Comparison of ENCODE assay signal across 26 mouse cellular contexts in genomic region chr7:125964087-125964607, GRCm38 (mm10).
DNase-seq lines count a peak whose midpoint lies in the region; ATAC-seq and TF ChIP-seq lines count a peak whose summit lies in the region.
"Had no signal": no experiment of that assay in that cellular context is flagged by ENCODE, and none has a peak within 500 bp of the region (broad histone marks: within the 10 kb centered on the region; RNA-seq: fewer than 3 reads in every experiment).

No protein-coding gene starts in this region.

- 52% methylated on average over 8 of the region's 8 CpGs for WGBS in forebrain, embryonic 16.5 days
- 61% methylated on average over 8 of the region's 8 CpGs for WGBS in forebrain, embryonic 13.5 days
- WGBS in lung, embryonic 14.5 days, result 31% methylated on average over 8 of the region's 8 CpGs
- WGBS in midbrain, embryonic 12.5 days, result 57% methylated on average over 8 of the region's 8 CpGs
- WGBS in midbrain, postnatal 0 days, result 42% methylated on average over 8 of the region's 8 CpGs
- 75% methylated on average over 8 of the region's 8 CpGs for whole genome bisulfite sequencing in liver, embryonic 11.5 days

- H3K27me3 ChIP-seq in forebrain, embryonic 16.5 days (replicated peaks; ENCODE audit: control insufficient read depth, insufficient read depth, low read length), result no peaks in the 10 kb centered on the region
- H3K27me3 ChIP-seq in forebrain, embryonic 13.5 days, result 0 out of 2 replicates have a peak, but pooled peaks cover 4% of the 10 kb centered on the region
- H3K27me3 ChIP-seq in lung, embryonic 14.5 days (ENCODE audit: insufficient read depth, low read length), result no peaks in the 10 kb centered on the region
- H3K27me3 ChIP-seq in midbrain, embryonic 12.5 days, result no peaks in the 10 kb centered on the region; the same call in 1 of the 2 replicates
- no peaks in the 10 kb centered on the region for H3K27me3 ChIP-seq in midbrain, postnatal 0 days (ENCODE audit: insufficient read depth, low read length)
- no peaks in the 10 kb centered on the region for H3K27me3 ChIP-seq in liver, embryonic 11.5 days (replicated peaks; ENCODE audit: control insufficient read depth, insufficient read depth, low read length)
- H3K27me3 ChIP-seq: forebrain, embryonic 15.5 days; hindbrain, embryonic 13.5 days had no signal

- H3K4me1 ChIP-seq in forebrain, embryonic 16.5 days (replicated peaks; ENCODE audit: control insufficient read depth, insufficient read depth, low read length), result 0 out of 2 replicates have a peak, but pooled peaks cover 2% of the 10 kb centered on the region
- peaks cover 9% of the 10 kb centered on the region; the same call in 1 of the 2 replicates for H3K4me1 ChIP-seq in forebrain, embryonic 13.5 days
- H3K4me1 ChIP-seq in lung, embryonic 14.5 days (ENCODE audit: insufficient read depth), result 0 out of 2 replicates have a peak, but pooled peaks cover 2% of the 10 kb centered on the region
- H3K4me1 ChIP-seq in midbrain, embryonic 12.5 days, result peaks cover 24% of the 10 kb centered on the region
- 0 out of 2 replicates have a peak, but pooled peaks cover 5% of the 10 kb centered on the region for H3K4me1 ChIP-seq in midbrain, postnatal 0 days (ENCODE audit: insufficient read depth, low read length)
- H3K4me1 ChIP-seq in liver, embryonic 11.5 days (replicated peaks; ENCODE audit: control insufficient read depth, insufficient read depth, low read length), result no peaks in the 10 kb centered on the region

- no peaks in the 10 kb centered on the region for H3K36me3 ChIP-seq in forebrain, embryonic 16.5 days (ENCODE audit: control insufficient read depth, insufficient read depth)
- H3K36me3 ChIP-seq in forebrain, embryonic 13.5 days (ENCODE audit: poor library complexity, severe bottlenecking), result no peaks in the 10 kb centered on the region
- H3K36me3 ChIP-seq in lung, embryonic 14.5 days (ENCODE audit: insufficient read depth), result no peaks in the 10 kb centered on the region
- H3K36me3 ChIP-seq in midbrain, embryonic 12.5 days, result no peaks in the 10 kb centered on the region
- H3K36me3 ChIP-seq in midbrain, postnatal 0 days (ENCODE audit: insufficient read depth, low read length), result no peaks in the 10 kb centered on the region
- H3K36me3 ChIP-seq in liver, embryonic 11.5 days (ENCODE audit: control insufficient read depth, insufficient read depth, low read length), result no peaks in the 10 kb centered on the region
- H3K36me3 ChIP-seq: embryonic facial prominence, embryonic 10.5 days; embryonic facial prominence, embryonic 13.5 days; forebrain, embryonic 10.5 days; forebrain, embryonic 15.5 days; hindbrain, embryonic 13.5 days had no signal

- no peak overlapping the region for H3K9ac ChIP-seq in forebrain, embryonic 16.5 days (replicated peaks; ENCODE audit: low read depth, low read length)
- no peak overlapping the region for H3K9ac ChIP-seq in forebrain, embryonic 13.5 days
- H3K9ac ChIP-seq in lung, embryonic 14.5 days, result no peak overlapping the region
- H3K9ac ChIP-seq in midbrain, embryonic 12.5 days (replicated peaks), result no peak overlapping the region
- H3K9ac ChIP-seq in midbrain, postnatal 0 days (replicated peaks; ENCODE audit: low read length, poor library complexity, severe bottlenecking), result no peak overlapping the region
- H3K9ac ChIP-seq in liver, embryonic 11.5 days (ENCODE audit: low read depth, low read length), result no peak overlapping the region
- H3K9ac ChIP-seq: embryonic facial prominence, embryonic 13.5 days; forebrain, embryonic 15.5 days; hindbrain, embryonic 13.5 days had no signal

- ATAC-seq in forebrain, embryonic 16.5 days, result peak; percentile 66
- no peak for ATAC-seq in forebrain, embryonic 13.5 days
- ATAC-seq in lung, embryonic 14.5 days (ENCODE audit: insufficient read depth), result no peak
- ATAC-seq in midbrain, embryonic 12.5 days (ENCODE audit: low FRiP score, low read depth), result no peak
- ATAC-seq in midbrain, postnatal 0 days (ENCODE audit: low FRiP score), result no peak
- no peak for ATAC-seq in liver, embryonic 11.5 days (replicated peaks; ENCODE audit: low FRiP score)
- ATAC-seq: activated CD4-positive, CD25-positive, alpha-beta regulatory T cell, adult 4 months; forebrain, embryonic 15.5 days; hindbrain, embryonic 16.5 days; inflammation-experienced regulatory T-cells, adult 6 months had no signal

- TF ChIP-seq CTCF in lung, embryonic 14.5 days (IDR thresholded peaks at IDR 0.05; ENCODE audit: low read depth), result no peak
- no peak for TF ChIP-seq CTCF in midbrain, postnatal 0 days (IDR thresholded peaks at IDR 0.05)

- no peak overlapping the region for H3K4me2 ChIP-seq in forebrain, embryonic 16.5 days (ENCODE audit: low read length)
- H3K4me2 ChIP-seq in forebrain, embryonic 13.5 days, result no peak overlapping the region
- H3K4me2 ChIP-seq in lung, embryonic 14.5 days, result no peak overlapping the region
- H3K4me2 ChIP-seq in midbrain, embryonic 12.5 days (replicated peaks), result no peak overlapping the region
- H3K4me2 ChIP-seq in midbrain, postnatal 0 days (ENCODE audit: low read depth, low read length, poor library complexity, severe bottlenecking), result no peak overlapping the region
- H3K4me2 ChIP-seq in liver, embryonic 11.5 days, result no peak overlapping the region
- H3K4me2 ChIP-seq: embryonic facial prominence, embryonic 13.5 days; forebrain, embryonic 15.5 days; heart, embryonic 11.5 days; hindbrain, embryonic 13.5 days had no signal

- peak; percentile 18 for DNase-seq in lung, embryonic 14.5 days
- no peak for DNase-seq in lung, postnatal 25 days (ENCODE audit: low spot score)
- no peak for DNase-seq in midbrain, postnatal 0 days (ENCODE audit: low spot score)
- no peak for DNase-seq in liver, embryonic 11.5 days (ENCODE audit: low spot score)
- DNase-seq in layer of hippocampus, postnatal 25 days (ENCODE audit: extremely low spot score in 1 of 2, low spot score in 1 of 2), result no peak
- DNase-seq: adrenal gland, adult 8-10 months; adrenal gland, postnatal 25 days; cerebellum, adult 11 months; cerebellum, adult 2 months; cerebellum, adult 9-11 months; cerebellum, postnatal 25 days; gastrocnemius, adult 2 months; gastrocnemius, postnatal 14 days; heart, adult 11 months had no signal

- H3K4me3 ChIP-seq in forebrain, embryonic 16.5 days (replicated peaks; ENCODE audit: low read length), result no peak overlapping the region
- H3K4me3 ChIP-seq in forebrain, embryonic 13.5 days, result no peak overlapping the region
- H3K4me3 ChIP-seq in lung, embryonic 14.5 days (ENCODE audit: low read depth, low read length), result no peak overlapping the region
- H3K4me3 ChIP-seq in midbrain, embryonic 12.5 days, result no peak overlapping the region
- no peak overlapping the region for H3K4me3 ChIP-seq in midbrain, postnatal 0 days (ENCODE audit: low read depth, low read length)
- H3K4me3 ChIP-seq in liver, embryonic 11.5 days (ENCODE audit: low read depth, low read length), result no peak overlapping the region
- H3K4me3 ChIP-seq: embryonic facial prominence, embryonic 10.5 days; embryonic facial prominence, embryonic 13.5 days; forebrain, embryonic 10.5 days; forebrain, embryonic 15.5 days; gastrocnemius, adult 2 months; hindbrain, embryonic 13.5 days had no signal

- no peaks in the 10 kb centered on the region for H3K9me3 ChIP-seq in forebrain, embryonic 16.5 days (ENCODE audit: control insufficient read depth, low read length)
- H3K9me3 ChIP-seq in forebrain, embryonic 13.5 days (replicated peaks), result no peaks in the 10 kb centered on the region
- no peaks in the 10 kb centered on the region for H3K9me3 ChIP-seq in lung, embryonic 14.5 days (ENCODE audit: low read depth, low read length)
- no peaks in the 10 kb centered on the region for H3K9me3 ChIP-seq in midbrain, embryonic 12.5 days
- H3K9me3 ChIP-seq in midbrain, postnatal 0 days (ENCODE audit: low read length), result no peaks in the 10 kb centered on the region
- H3K9me3 ChIP-seq in liver, embryonic 11.5 days (ENCODE audit: control insufficient read depth, low read length), result no peaks in the 10 kb centered on the region
- H3K9me3 ChIP-seq: embryonic facial prominence, embryonic 10.5 days; embryonic facial prominence, embryonic 13.5 days; forebrain, embryonic 10.5 days; forebrain, embryonic 15.5 days; hindbrain, embryonic 13.5 days had no signal

- no peak overlapping the region for H3K27ac ChIP-seq in forebrain, embryonic 16.5 days (ENCODE audit: low read length)
- no peak overlapping the region for H3K27ac ChIP-seq in forebrain, embryonic 13.5 days
- no peak overlapping the region for H3K27ac ChIP-seq in lung, embryonic 14.5 days (ENCODE audit: low read depth)
- H3K27ac ChIP-seq in midbrain, embryonic 12.5 days (replicated peaks), result 0 out of 2 replicates have a peak overlapping the region, but pooled peaks have one; percentile 20
- no peak overlapping the region for H3K27ac ChIP-seq in midbrain, postnatal 0 days (ENCODE audit: low read depth, low read length)
- H3K27ac ChIP-seq in liver, embryonic 11.5 days (ENCODE audit: low read depth, low read length), result no peak overlapping the region
- H3K27ac ChIP-seq: embryonic facial prominence, embryonic 10.5 days; embryonic facial prominence, embryonic 13.5 days; forebrain, embryonic 10.5 days; forebrain, embryonic 15.5 days; gastrocnemius, adult 2 months; hindbrain, embryonic 13.5 days had no signal
